Mouse (Mus musculus) CH12.LX (cell line): ENCODE measurements around the gene Maml1. TPM values are rescaled to one million over a fixed set of nuclear protein-coding genes. Genes with fewer than 3 reads are reported as not detected.

ENCODE experiments used
- DNase-seq: peaks from one replicate; pipeline ENCODE4 v3.0.0-alpha.2; 2013; ENCODE audit errors: extremely low read depth
- H3K27ac ChIP-seq: 2 replicates; pipeline ENCODE4 v1.5.1; 2012; ENCODE audit warnings: low read depth, mild to moderate bottlenecking, control low read depth, moderate library complexity; ENCODE audit not compliant: insufficient read depth
- H3K27me3 ChIP-seq: replicated peaks from 2 replicates; pipeline ENCODE3; 2012; ENCODE audit warnings: inconsistent platforms
- H3K36me3 ChIP-seq, 2 experiments: replicated peaks in 1 of 2; 2 replicates each; pipeline versions ENCODE3 to v1.6.1; 2012; ENCODE audit warnings: inconsistent platforms in 1 of 2, low read length in 1 of 2, mild to moderate bottlenecking in 1 of 2, mixed read lengths in 1 of 2, moderate library complexity in 1 of 2; ENCODE audit not compliant: control insufficient read depth in 1 of 2, insufficient read depth in 1 of 2
- H3K4me1 ChIP-seq, 2 experiments: 2 replicates each; pipeline ENCODE4 v1.6.1; 2012; ENCODE audit warnings: inconsistent platforms in 1 of 2, moderate library complexity in 1 of 2; ENCODE audit not compliant: insufficient read depth in 2 of 2, control insufficient read depth in 1 of 2
- H3K4me2 ChIP-seq: 2 replicates; pipeline ENCODE4 v1.6.1; 2012; ENCODE audit warnings: low read depth, mild to moderate bottlenecking, control low read depth; ENCODE audit not compliant: poor library complexity, insufficient read depth, severe bottlenecking
- H3K4me3 ChIP-seq, 3 experiments: fragments of 150-350 bp in 1 of 3; sonication (generic) in 1 of 3; replicated peaks in 1 of 3; 2 replicates each; pipeline versions ENCODE3 to v1.5.1; 2011 to 2012; ENCODE audit warnings: low read depth in 2 of 3, low read length in 2 of 3, mild to moderate bottlenecking in 2 of 3, moderate library complexity in 2 of 3, control low read depth in 1 of 3, improper control_type of control experiment in 1 of 3, inconsistent platforms in 1 of 3, mixed read lengths in 1 of 3; ENCODE audit not compliant: poor library complexity in 1 of 3
- H3K79me2 ChIP-seq: replicated peaks from 2 replicates; pipeline ENCODE4 v1.6.1; 2012; ENCODE audit warnings: mild to moderate bottlenecking, moderate library complexity; ENCODE audit not compliant: control insufficient read depth, poor library complexity, insufficient read depth, severe bottlenecking; ENCODE audit errors: extremely low read depth
- H3K9ac ChIP-seq: 2 replicates; pipeline ENCODE4 v1.6.1; 2012; ENCODE audit warnings: low read depth, mild to moderate bottlenecking, control low read depth, moderate library complexity; ENCODE audit not compliant: insufficient read depth
- H3K9me3 ChIP-seq: replicated peaks from 2 replicates; pipeline ENCODE3; 2012; ENCODE audit warnings: low read length, inconsistent platforms, mixed read lengths
- BHLHE40 ChIP-seq: IDR thresholded peaks from 2 replicates; pipeline ENCODE4 v1.6.1; 2011; ENCODE audit warnings: mild to moderate bottlenecking, low read depth, low read length, improper control_type of control experiment
- CHD1 ChIP-seq: IDR thresholded peaks from 2 replicates; pipeline ENCODE4 v1.6.1; 2012; ENCODE audit warnings: low read depth, low read length, improper control_type of control experiment, inconsistent platforms
- CHD2 ChIP-seq: IDR thresholded peaks from 2 replicates; pipeline ENCODE4 v1.6.1; 2011; ENCODE audit warnings: low read length, improper control_type of control experiment
- ELF1 ChIP-seq: IDR thresholded peaks from 2 replicates; pipeline ENCODE4 v1.6.1; 2014; ENCODE audit warnings: low read depth, mild to moderate bottlenecking, inconsistent platforms, low read length, improper control_type of control experiment
- HCFC1 ChIP-seq: IDR thresholded peaks from 2 replicates; pipeline ENCODE4 v1.6.1; 2012; ENCODE audit warnings: low read depth, mild to moderate bottlenecking, inconsistent platforms, low read length, improper control_type of control experiment
- JUND ChIP-seq: conservative IDR thresholded peaks from 2 replicates; pipeline ENCODE4 v1.6.1; 2011; ENCODE audit warnings: low read depth, low read length, improper control_type of control experiment
- KAT2A ChIP-seq: IDR thresholded peaks from 2 replicates; pipeline ENCODE4 v1.6.1; 2012; ENCODE audit warnings: low read length, improper control_type of control experiment, inconsistent platforms; ENCODE audit not compliant: insufficient replicate concordance
- MAX ChIP-seq: IDR thresholded peaks from 2 replicates; pipeline ENCODE4 v1.6.1; 2011; ENCODE audit warnings: low read length, improper control_type of control experiment
- MEF2A ChIP-seq: IDR thresholded peaks from 2 replicates; pipeline ENCODE4 v1.6.1; 2014; ENCODE audit warnings: low read depth, mild to moderate bottlenecking, inconsistent platforms, low read length, improper control_type of control experiment, borderline replicate concordance
- MXI1 ChIP-seq: IDR thresholded peaks from 2 replicates; pipeline ENCODE4 v1.6.1; 2011; ENCODE audit warnings: mild to moderate bottlenecking, low read depth, low read length, improper control_type of control experiment
- MYC ChIP-seq: IDR thresholded peaks from 2 replicates; pipeline ENCODE4 v1.6.1; 2011; ENCODE audit warnings: low read depth, mild to moderate bottlenecking, improper control_type of control experiment, low read length
- NELFE ChIP-seq: IDR thresholded peaks from 2 replicates; pipeline ENCODE4 v1.6.1; 2011; ENCODE audit warnings: low read depth, low read length, improper control_type of control experiment
- NRF1 ChIP-seq: IDR thresholded peaks from 2 replicates; pipeline ENCODE4 v1.6.1; 2014; ENCODE audit warnings: low read depth, mild to moderate bottlenecking, inconsistent platforms, low read length, improper control_type of control experiment, moderate library complexity
- RCOR1 ChIP-seq: conservative IDR thresholded peaks from 2 replicates; pipeline ENCODE4 v1.6.1; 2012; ENCODE audit warnings: low read depth, mild to moderate bottlenecking, inconsistent platforms, low read length, improper control_type of control experiment
- UBTF ChIP-seq: IDR thresholded peaks from 2 replicates; pipeline ENCODE4 v1.6.1; 2012; ENCODE audit warnings: low read depth, mild to moderate bottlenecking, inconsistent platforms, low read length, improper control_type of control experiment, moderate library complexity
- ZKSCAN1 ChIP-seq: IDR thresholded peaks from 2 replicates; pipeline ENCODE4 v1.6.1; 2012; ENCODE audit warnings: low read depth, inconsistent platforms, low read length, improper control_type of control experiment, borderline replicate concordance
- dilution Hi-C: fragments of 300-500 bp; cut with MboI; formaldehyde crosslinking; loops from 2 replicates; pipeline ENCODE4 v1.14.3; 2020; ENCODE audit warnings: low sequenced_read_pairs; ENCODE audit not compliant: extremely low pct_unique_long_range_greater_than_20kb, extremely low pct_ligation_motif_present
- in situ Hi-C: fragments of 300-500 bp; cut with MboI; formaldehyde crosslinking; loops from 3 replicates; pipeline ENCODE4 v1.14.3; 2019; ENCODE audit warnings: low sequenced_read_pairs, low pct_ligation_motif_present, low pct_unique_long_range_greater_than_20kb, mixed read lengths
- polyA plus RNA-seq: library from polyadenylated mRNA; unstranded; fragments of >175 nt; gene quantifications from 2 replicates; pipeline ENCODE4 v1.2.1, GENCODE M21; 2012; ENCODE audit warnings: low read depth; ENCODE audit not compliant: insufficient read length
- total RNA-seq, 2 experiments: library from RNA; depleted of rRNA; stranded (reverse); fragments of 300-350 nt in 1 of 2; fragments of >200 nt in 1 of 2; gene quantifications; 2 replicates each; pipeline ENCODE4 v1.2.3; 2012 to 2014

Gene Maml1
- total and polyA plus RNA-seq, 3 experiments = 2.2 to 9.7 (median 5.4) TPM

DNA sequence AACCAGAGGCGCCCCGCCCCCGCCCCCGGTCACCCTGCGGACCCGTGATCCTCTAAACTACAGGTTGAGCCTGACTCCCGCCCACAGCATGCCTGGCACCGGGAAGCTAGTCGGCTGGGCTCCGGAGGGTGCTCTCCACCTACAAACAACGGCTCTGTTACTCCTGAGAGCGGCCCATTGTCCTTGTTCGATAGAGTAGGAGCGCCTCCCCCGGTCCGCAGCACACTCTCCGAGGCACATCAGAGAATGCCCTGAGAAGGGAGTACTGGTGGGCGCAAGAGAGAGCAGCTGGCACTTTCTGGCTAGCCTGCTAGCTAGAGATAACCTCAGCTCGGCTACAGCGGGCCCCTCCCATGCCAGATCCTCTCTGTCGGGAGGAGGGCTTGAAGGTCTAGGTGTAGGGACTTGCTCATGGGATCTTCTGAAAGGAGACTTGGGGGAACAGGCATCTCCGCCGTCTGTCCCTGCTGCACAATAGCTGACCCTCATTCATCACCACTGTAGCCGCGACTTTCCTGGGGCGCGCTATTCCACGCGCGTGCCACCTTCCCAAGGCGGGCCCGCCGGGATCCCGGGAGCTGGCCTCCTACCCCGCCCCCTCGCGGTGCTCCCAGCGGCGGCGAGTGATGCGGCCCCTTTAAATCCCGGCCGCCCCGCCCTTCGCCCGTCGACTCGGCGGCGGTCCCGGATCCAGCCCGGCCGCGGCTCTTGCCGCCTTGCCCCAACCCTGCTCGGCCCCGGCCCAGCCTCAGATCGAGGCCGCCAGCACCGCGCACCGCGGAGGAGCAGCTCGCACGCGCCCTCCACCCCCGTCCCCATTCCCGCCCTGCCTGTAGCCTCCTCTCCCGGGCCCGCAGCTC, 67.2 kb downstream of the Maml1 start (continued):
- TF ChIP-seq MAX = no peak

DNA sequence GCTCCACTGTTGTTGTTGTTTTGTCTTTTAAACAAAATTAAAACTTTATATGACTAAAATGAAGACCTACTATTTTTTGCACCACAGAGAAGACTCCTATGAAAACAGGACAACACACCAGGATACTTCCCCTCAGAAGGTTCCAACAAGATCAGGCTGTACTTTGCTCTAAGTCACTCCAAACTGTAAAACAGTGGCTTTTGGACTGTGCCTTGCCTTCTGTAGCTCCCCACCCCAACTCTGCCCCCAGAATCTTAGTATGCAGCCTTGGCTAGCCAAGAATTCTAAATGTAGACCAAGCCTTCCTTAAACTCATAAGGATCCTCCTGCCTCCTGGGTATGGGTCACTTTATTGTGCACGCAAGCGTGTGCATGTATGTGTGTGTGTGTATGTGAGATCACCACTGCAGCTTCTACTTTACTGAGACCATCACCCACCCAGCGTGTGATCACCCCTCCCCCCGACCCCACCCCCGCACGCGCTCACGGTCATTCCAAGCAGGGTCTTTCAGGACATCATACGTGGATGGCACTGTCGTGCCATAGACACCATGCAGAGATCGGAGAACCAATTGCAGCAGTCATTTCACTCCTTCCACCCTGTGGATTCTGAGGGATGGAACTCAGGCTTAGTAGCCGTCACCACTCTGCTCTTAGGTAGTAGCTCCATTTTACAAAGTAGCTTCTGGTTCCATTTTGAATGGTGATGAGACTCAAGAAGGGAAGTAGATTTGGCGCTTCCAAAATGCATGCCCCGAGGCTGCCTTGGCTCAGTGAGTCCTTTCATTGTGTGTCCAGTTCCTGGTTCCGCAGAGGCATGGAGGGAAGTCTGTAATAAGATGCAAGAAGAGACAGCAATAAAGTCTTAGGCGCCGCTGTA, 68.1 kb downstream of the Maml1 start:
- peak; percentile 54 for DNase-seq
- H3K4me3 ChIP-seq = peak overlapping the region; percentile 67 to 88 (median 74)
- H3K27me3 ChIP-seq = no peaks in the 10 kb centered on the region
- dilution Hi-C loops = no loop called here
- TF ChIP-seq NELFE = peak; percentile 11; the same call in 1 of the 2 replicates
- TF ChIP-seq KAT2A = 0 out of 2 replicates have a peak, but pooled peaks have one; percentile 54
- peak; percentile 80 for TF ChIP-seq MAX
- no peak for TF ChIP-seq UBTF
- 0 out of 2 replicates have a peak, but pooled peaks have one; percentile 1 for TF ChIP-seq HCFC1
- peak; percentile 31; the same call in 1 of the 2 replicates for TF ChIP-seq CHD1
- TF ChIP-seq MEF2A = no peak
- 0 out of 2 replicates have a peak, but pooled peaks have one; percentile 11 for TF ChIP-seq JUND
- peak; percentile 42; the same call in 1 of the 2 replicates for TF ChIP-seq MYC
- peak; percentile 66 for TF ChIP-seq CHD2
- peak; percentile 55 for TF ChIP-seq NRF1
- TF ChIP-seq ZKSCAN1 = no peak
- peak; percentile 12; the same call in 1 of the 2 replicates for TF ChIP-seq ELF1
- peak; percentile 41; the same call in 1 of the 2 replicates for TF ChIP-seq MXI1
- peak; percentile 56; the same call in 1 of the 2 replicates for TF ChIP-seq BHLHE40
- no peak; the same call in 1 of the 2 replicates for TF ChIP-seq RCOR1
- TF ChIP-seq, all 38 proteins: peak for 12
- in situ Hi-C loops = loop anchor here (10.0 kb wide), 2 partner anchors 141 to 239 kb away; no protein-coding TSS in a partner anchor
- Histone ChIP-seq H3K4me1 (peaks cover 27 to 66% of the 10 kb centered on the region in 2 experiments), H3K36me3 (peaks cover 0 to 23% of the 10 kb centered on the region in 2 experiments), H3K27ac (peak overlapping the region; percentile 59), H3K79me2 (no peaks in the 10 kb centered on the region; the same call in 1 of the 2 replicates), H3K9me3 (no peaks in the 10 kb centered on the region), H3K9ac (peak overlapping the region; percentile 85), H3K4me2 (peak overlapping the region; percentile 94)
